Mouse (Mus musculus) liver, embryonic 11.5 days (tissue): ENCODE results near the gene Ubc. TPM values are rescaled to one million over a fixed set of nuclear protein-coding genes. Genes with fewer than 3 reads are reported as not detected.
"Not testable (repeated sequence)": the region's sequence is repeated elsewhere in the genome, so short reads cannot be mapped to it uniquely, and the experiment has no call there.

Experiments
- ATAC-seq: fragments of 200-750 bp; cut with Nextera tagmentation; replicated peaks from 2 replicates; pipeline ENCODE4 v1.8.0; 2017; ENCODE audit warnings: moderate number of reproducible peaks, mild to moderate bottlenecking, moderate TSS enrichment, moderate library complexity; ENCODE audit not compliant: low FRiP score
- DNase-seq: peaks from one replicate; pipeline ENCODE4 v3.0.0-alpha.2; 2017; ENCODE audit warnings: low spot score
- H3K27ac ChIP-seq: fragments of 300-500 bp; sonication (generic); 2 replicates; pipeline ENCODE4 v1.5.1; 2014; ENCODE audit warnings: mild to moderate bottlenecking, low read depth, low read length, control low read depth
- H3K27me3 ChIP-seq: fragments of 300-500 bp; sonication (generic); replicated peaks from 2 replicates; pipeline ENCODE4 v1.6.1; 2014; ENCODE audit warnings: low read length, mixed read lengths; ENCODE audit not compliant: control insufficient read depth, insufficient read depth
- H3K36me3 ChIP-seq: fragments of 300-500 bp; sonication (generic); 2 replicates; pipeline ENCODE4 v1.6.1; 2014; ENCODE audit warnings: mild to moderate bottlenecking, low read length, moderate library complexity, mixed read lengths; ENCODE audit not compliant: control insufficient read depth, insufficient read depth
- H3K4me1 ChIP-seq: fragments of 300-500 bp; sonication (generic); replicated peaks from 2 replicates; pipeline ENCODE4 v1.6.1; 2014; ENCODE audit warnings: low read length, mixed read lengths; ENCODE audit not compliant: control insufficient read depth, insufficient read depth
- H3K4me2 ChIP-seq: fragments of 300-500 bp; sonication (generic); 2 replicates; pipeline ENCODE4 v1.6.1; 2014; ENCODE audit warnings: mild to moderate bottlenecking, control low read depth, moderate library complexity
- H3K4me3 ChIP-seq: fragments of 300-500 bp; sonication (generic); 2 replicates; pipeline ENCODE4 v1.5.1; 2014; ENCODE audit warnings: low read depth, low read length, control low read depth
- H3K9ac ChIP-seq: fragments of 300-500 bp; sonication (generic); 2 replicates; pipeline ENCODE4 v1.6.1; 2014; ENCODE audit warnings: low read depth, low read length, control low read depth
- H3K9me3 ChIP-seq: fragments of 300-500 bp; sonication (generic); 2 replicates; pipeline ENCODE4 v1.6.1; 2016; ENCODE audit warnings: low read length, inconsistent platforms, mixed read lengths; ENCODE audit not compliant: control insufficient read depth
- WGBS: fragments of 180-500 bp; shearing (Covaris S2); extraction: QIAGEN DNeasy Blood & Tissue Kit; methylation state at CpG from one replicate; pipeline ENCODE4 v1.1.7; 2014; 5-methylcytosine and 5-hydroxymethylcytosine counted together
- polyA plus RNA-seq: library from polyadenylated mRNA; unstranded; fragments of >200 nt; fragmentation: Nextera tagmentation; extraction: Ambion mirVana; gene quantifications from 2 replicates; pipeline ENCODE4 v1.2.1, GENCODE M21; 2014

Gene Ubc
- 772 and 827 TPM in 2 replicates for polyA plus RNA-seq

DNA sequence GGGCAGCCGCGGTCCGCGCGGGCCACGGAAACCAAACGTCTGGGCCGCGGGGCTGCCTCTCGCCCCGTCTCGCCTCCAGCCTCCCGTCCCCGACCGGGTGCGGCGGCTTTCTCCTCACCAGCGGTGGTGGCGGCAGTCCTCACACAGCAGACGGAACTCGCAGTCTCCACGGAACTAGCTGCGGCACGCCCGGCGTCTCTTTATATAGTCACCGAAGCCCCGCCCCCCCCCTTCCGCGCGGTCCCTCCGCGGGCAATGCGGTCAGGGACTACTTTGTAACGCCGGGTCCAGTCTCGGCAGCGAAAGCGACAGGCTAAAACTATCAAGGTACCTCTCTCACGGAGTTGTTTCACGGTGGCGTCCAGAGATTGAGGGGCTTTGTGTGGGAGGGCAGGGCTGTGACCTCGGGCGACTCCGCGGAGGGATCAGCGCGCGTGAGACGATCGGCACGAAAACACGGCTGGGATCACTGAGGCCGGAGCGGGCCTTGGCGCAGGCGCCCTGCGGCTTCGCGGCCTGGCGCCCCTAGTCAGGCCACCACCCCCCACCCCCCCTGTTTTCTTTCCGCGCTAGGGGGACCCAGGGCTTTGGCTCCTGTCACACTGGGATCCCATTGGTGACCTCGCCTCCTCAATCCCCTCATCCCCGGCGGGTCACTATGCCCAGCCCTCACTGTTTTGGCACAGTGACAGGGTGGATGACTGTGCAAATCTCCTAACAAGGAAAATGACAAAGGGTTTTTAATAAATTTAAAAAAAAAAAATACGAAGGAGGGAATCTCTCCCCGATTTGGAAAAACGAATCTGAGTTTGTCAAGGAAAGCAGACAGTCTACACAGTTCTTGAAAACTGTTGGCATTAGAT lies at the start of gene Ubc:
Ubc (minus strand) TSS at position 624 of the 863 bp plus-strand sequence.
- under 1% methylated on average over 69 of the region's 69 CpGs for WGBS
- H3K27me3 ChIP-seq = no peaks in the 10 kb centered on the region
- ATAC-seq = peak; percentile 60
- H3K36me3 ChIP-seq = peaks cover 12% of the 10 kb centered on the region
- peak within 1 kb of the TSS; percentile 76 for H3K4me2 ChIP-seq
- H3K9me3 ChIP-seq = no peaks in the 10 kb centered on the region
- peak within 1 kb of the TSS; percentile 94 for H3K27ac ChIP-seq
- H3K9ac ChIP-seq = peak within 1 kb of the TSS; percentile 97
- H3K4me1 ChIP-seq = peaks cover 30% of the 10 kb centered on the region
- DNase-seq = peak; percentile 96
- H3K4me3 ChIP-seq = peak within 1 kb of the TSS; percentile 95

GRCm38 (mm10) chr5:125434347-125434746 lies 44.3 kb upstream of the Ubc start:
- H3K9me3 ChIP-seq, H3K9ac ChIP-seq, ATAC-seq, H3K27me3 ChIP-seq, H3K4me1 ChIP-seq, DNase-seq: not testable (repeated sequence)
- Histone ChIP-seq H3K36me3 (peaks cover 19% of the 10 kb centered on the region), H3K4me3 (peak overlapping the region; percentile 76), H3K4me2 (peak overlapping the region; percentile 74), H3K27ac (0 out of 2 replicates have a peak overlapping the region, but pooled peaks have one; percentile 36)
- 52% methylated on average over 15 of the region's 15 CpGs for WGBS

- Histone ChIP-seq H3K36me3 (peaks cover 23% of the 10 kb centered on the region), H3K9me3 (no peaks in the 10 kb centered on the region), H3K4me3 (peak within 1 kb of the TSS; percentile 76), H3K27ac (peak within 1 kb of the TSS; percentile 36; the same call in 1 of the 2 replicates), H3K27me3 (no peaks in the 10 kb centered on the region), H3K4me2 (peak within 1 kb of the TSS; percentile 74), H3K4me1 (peaks cover 10% of the 10 kb centered on the region), H3K9ac (peak within 1 kb of the TSS; percentile 83)
- DNase-seq = peak; percentile 91
- ATAC-seq = peak; percentile 98
- under 1% methylated on average over 46 of the region's 46 CpGs for WGBS
Measured at GRCm38 (mm10) chr5:125433793-125434337, 43.9 kb upstream of the Ubc start, which contains the start of gene Dhx37. Gene Dhx37 (minus strand): TSS chr5:125434121.

GRCm38 (mm10) chr5:125432324-125432723 lies 42.3 kb upstream of the Ubc start:
- Histone ChIP-seq H3K36me3 (peaks cover 33% of the 10 kb centered on the region), H3K4me2 (peak overlapping the region; percentile 74)
- not testable (repeated sequence) for H3K27ac ChIP-seq, H3K9me3 ChIP-seq, H3K4me3 ChIP-seq, H3K4me1 ChIP-seq, H3K9ac ChIP-seq, H3K27me3 ChIP-seq, ATAC-seq, DNase-seq
- 93% methylated on average over 2 of the region's 2 CpGs for WGBS

DNA sequence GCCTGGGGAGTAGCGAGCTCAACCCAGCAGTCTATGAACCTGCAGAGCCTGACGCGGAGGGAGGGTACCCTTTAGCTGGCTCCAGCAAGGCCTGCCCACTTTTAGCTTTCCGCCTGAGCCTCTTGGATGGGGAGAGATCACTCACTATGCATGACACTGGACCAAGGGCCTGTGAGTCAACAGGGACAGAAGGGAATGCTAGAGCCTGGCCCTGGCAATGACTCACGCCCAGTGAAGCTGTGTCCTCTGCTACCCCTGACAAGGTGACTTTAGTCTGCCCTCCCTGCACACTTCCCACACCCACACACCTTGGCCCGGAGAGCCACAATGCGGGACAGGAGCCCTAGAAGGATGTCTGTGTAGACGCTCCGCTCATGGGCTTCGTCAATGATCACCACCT lies 36.3 kb upstream of the Ubc start:
- DNase-seq (no peak), ATAC-seq (no peak)
- Histone ChIP-seq H3K4me1 (no peaks in the 10 kb centered on the region), H3K27me3 (no peaks in the 10 kb centered on the region), H3K9me3 (no peaks in the 10 kb centered on the region), H3K27ac (no peak overlapping the region), H3K36me3 (peaks cover 81% of the 10 kb centered on the region), H3K4me2 (no peak overlapping the region), H3K4me3 (no peak overlapping the region), H3K9ac (no peak overlapping the region)
- WGBS = 90% methylated on average over 10 of the region's 10 CpGs

DNA sequence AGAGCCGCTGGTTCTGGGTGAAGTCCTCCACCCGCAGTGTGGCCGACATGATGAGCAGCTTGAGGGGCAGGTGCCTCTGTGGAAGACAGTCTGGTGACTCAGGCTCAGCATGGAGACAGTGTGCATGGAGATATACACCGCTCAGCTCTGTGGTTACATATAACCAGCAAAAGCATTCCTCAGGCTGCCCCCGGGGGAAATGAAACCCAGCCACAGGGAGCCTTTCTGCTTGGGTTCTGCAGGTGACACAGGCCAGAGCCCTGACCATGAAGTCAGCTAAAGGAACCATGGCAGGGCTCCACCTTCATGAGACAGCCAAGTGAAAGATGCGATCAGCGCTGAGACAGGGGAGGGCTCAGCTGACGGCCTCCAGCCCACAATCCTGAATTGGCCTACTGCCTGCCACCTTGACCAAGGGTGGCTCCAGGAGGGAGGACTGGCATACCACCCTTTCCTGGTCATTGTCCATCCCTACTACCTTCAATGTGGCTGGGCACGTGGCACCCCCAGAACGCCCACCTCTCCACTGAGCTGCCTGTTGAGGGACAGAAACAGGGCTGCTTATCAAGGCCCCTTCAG lies 35.8 kb upstream of the Ubc start:
- no peaks in the 10 kb centered on the region for H3K4me1 ChIP-seq

GRCm38 (mm10) chr5:125419124-125419523 lies 29.1 kb upstream of the Ubc start:
- Histone ChIP-seq H3K9me3 (no peaks in the 10 kb centered on the region), H3K4me2 (no peak overlapping the region), H3K4me1 (no peaks in the 10 kb centered on the region), H3K27me3 (no peaks in the 10 kb centered on the region), H3K4me3 (no peak overlapping the region), H3K36me3 (peaks cover 70% of the 10 kb centered on the region), H3K27ac (no peak overlapping the region), H3K9ac (no peak overlapping the region)
- no peak for ATAC-seq
- WGBS = 75% methylated on average over 11 of the region's 11 CpGs
- no peak for DNase-seq

More for the DNA sequence above, 35.8 kb upstream of the Ubc start:
- H3K9me3 ChIP-seq = no peaks in the 10 kb centered on the region
- ATAC-seq (no peak), DNase-seq (no peak)
- no peak overlapping the region for H3K4me2 ChIP-seq
- H3K27ac ChIP-seq = no peak overlapping the region
- peaks cover 80% of the 10 kb centered on the region for H3K36me3 ChIP-seq
- no peak overlapping the region for H3K9ac ChIP-seq
- 88% methylated on average over 10 of the region's 10 CpGs for WGBS
- H3K27me3 ChIP-seq = no peaks in the 10 kb centered on the region
- H3K4me3 ChIP-seq = no peak overlapping the region

- H3K4me2 ChIP-seq = no peak overlapping the region
- no peak for ATAC-seq
- no peaks in the 10 kb centered on the region for H3K4me1 ChIP-seq
- no peak overlapping the region for H3K9ac ChIP-seq
- H3K27me3 ChIP-seq = no peaks in the 10 kb centered on the region
- H3K36me3 ChIP-seq = peaks cover 70% of the 10 kb centered on the region
- no peaks in the 10 kb centered on the region for H3K9me3 ChIP-seq
- DNase-seq = no peak
- 89% methylated on average over 12 of the region's 12 CpGs for WGBS
- H3K27ac ChIP-seq = no peak overlapping the region
- H3K4me3 ChIP-seq = no peak overlapping the region
Measured at GRCm38 (mm10) chr5:125418636-125419035, 28.6 kb upstream of the Ubc start.
